Mouse (Mus musculus) testis, adult 2 months (tissue): ENCODE results near the gene Lamtor1.

Experiments used
- CTCF ChIP-seq: fragments of 200-500 bp; IDR thresholded peaks from 2 replicates; pipeline ENCODE4 v1.5.1; 2012; ENCODE audit warnings: low read depth, mild to moderate bottlenecking, inconsistent platforms, low read length, moderate library complexity; ENCODE audit not compliant: control insufficient read depth, insufficient read depth, insufficient replicate concordance
- POLR2A ChIP-seq: fragments of 200-500 bp; IDR thresholded peaks from 2 replicates; pipeline ENCODE4 v1.6.1; 2012; ENCODE audit warnings: low read depth, mild to moderate bottlenecking, inconsistent platforms, low read length, moderate library complexity; ENCODE audit not compliant: control insufficient read depth

- TF ChIP-seq CTCF, result no peak
- no peak for TF ChIP-seq POLR2A
These were observed 580 bp downstream of the Lamtor1 start, which contains the start of gene Tomt for GRCm38 (mm10) chr7:101906287-101906681.
